8 mouse cellular contexts compared by ENCODE assay signal in the genomic region with DNA sequence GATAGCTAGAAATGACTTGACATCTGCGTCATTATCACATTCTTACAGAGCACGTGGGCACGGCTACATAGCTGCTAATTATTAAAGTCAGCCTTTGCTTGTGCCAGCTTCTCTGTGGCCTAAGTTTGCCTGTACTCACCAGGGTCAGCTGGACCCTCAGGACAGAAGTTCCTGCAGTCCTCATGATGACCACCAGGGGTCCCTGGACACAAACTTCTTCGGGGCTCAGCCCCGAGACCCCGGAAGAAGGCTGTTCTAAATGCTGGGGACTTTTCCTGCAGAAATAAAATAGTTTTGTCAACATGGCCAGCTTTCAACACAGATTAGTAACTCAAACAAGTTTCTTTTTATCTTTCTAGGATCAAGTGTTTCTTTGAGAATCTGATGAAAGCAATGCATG.
A peak's percentile ranks its signal among the peaks of the same experiment; 100 is the strongest.
DNase-seq lines count a peak whose midpoint lies in the region; ATAC-seq and TF ChIP-seq lines count a peak whose summit lies in the region.

No protein-coding gene starts in this region.

- intact Hi-C loops in heart, postnatal 10 days (cut with DNase I) = loop anchor here (2.0 kb wide), 1 partner anchor 440 kb away; a partner anchor contains a TSS

- TF ChIP-seq POLR2A in small intestine, adult 2 months (IDR thresholded peaks at IDR 0.05; ENCODE audit: low read depth, low read length) = no peak

- no peak overlapping the region for H3K4me3 ChIP-seq in limb, embryonic 10.5 days
- H3K4me3 ChIP-seq in small intestine, adult 2 months (ENCODE audit: low read depth, low read length) = no peak overlapping the region

- H3K27ac ChIP-seq in limb, embryonic 10.5 days = no peak overlapping the region
- no peak overlapping the region for H3K27ac ChIP-seq in small intestine, adult 2 months (ENCODE audit: insufficient read depth, low read depth, low read length)

- no peaks in the 10 kb centered on the region for H3K9me3 ChIP-seq in limb, embryonic 10.5 days (replicated peaks)

- peak; percentile 83 for TF ChIP-seq CTCF in small intestine, adult 2 months (IDR thresholded peaks at IDR 0.05; ENCODE audit: extremely low read depth, insufficient read length, insufficient replicate concordance, low read depth, low read length)

- 31% methylated on average over 6 of the region's 6 CpGs for WGBS in limb, embryonic 10.5 days
- 20% methylated on average over 6 of the region's 6 CpGs for WGBS in small intestine, adult 2 months

- no peaks in the 10 kb centered on the region for H3K36me3 ChIP-seq in limb, embryonic 10.5 days
- no peaks in the 10 kb centered on the region for H3K36me3 ChIP-seq in small intestine, adult 2 months (ENCODE audit: control insufficient read depth, insufficient read depth, low read length)

- peak; percentile 47 to 73 for DNase-seq in heart, postnatal 10 days
- DNase-seq in heart, adult 9 months (ENCODE audit: low spot score in 2 of 2) = no peak
- peak; percentile 9 for DNase-seq in urinary bladder, postnatal 25 days (ENCODE audit: low spot score)
- DNase-seq in urinary bladder, postnatal 14 days (ENCODE audit: low spot score) = no peak
- DNase-seq in limb, embryonic 10.5 days (ENCODE audit: low spot score) = peak; percentile 75

- peaks cover 16% of the 10 kb centered on the region for H3K4me1 ChIP-seq in limb, embryonic 10.5 days
- H3K4me1 ChIP-seq in small intestine, adult 2 months (ENCODE audit: control insufficient read depth, insufficient read depth, insufficient read length, low read length) = no peaks in the 10 kb centered on the region

- ATAC-seq in common myeloid progenitor, adult 5-6 weeks (replicated peaks; ENCODE audit: low read depth, poor library complexity, severe bottlenecking) = peak; percentile 74
- ATAC-seq in erythroid progenitor cell, adult 5-6 weeks (replicated peaks; ENCODE audit: low FRiP score, poor library complexity, severe bottlenecking) = no peak

- H3K27me3 ChIP-seq in limb, embryonic 10.5 days (ENCODE audit: low read depth, poor library complexity, severe bottlenecking) = peaks cover 12% of the 10 kb centered on the region
- H3K27me3 ChIP-seq in small intestine, adult 2 months (ENCODE audit: control insufficient read depth, insufficient read depth, low read length) = no peaks in the 10 kb centered on the region

Comparison
In these comparisons a context has a peak if more than half of its experiments do, and no peak if none do; other contexts are left out.
1. DNase-seq: peak in heart, postnatal 10 days (2 of 2), urinary bladder, postnatal 25 days (single experiment) and limb, embryonic 10.5 days (single experiment); none in heart, adult 9 months (0 of 2) and urinary bladder, postnatal 14 days (single experiment).